Mouse (Mus musculus) embryo, embryonic 10.5 days (tissue): ENCODE measurements at regions not wholly inside any gene's neighbourhood (a gene's known extent, or its start where the extent isn't known, plus 50 kb on each side); places are given as distances from the start of the nearest gene placed in this dataset.

Source experiments
- DNase-seq: peaks from one replicate; pipeline ENCODE4 v3.0.0-alpha.2; 2015; ENCODE audit warnings: low spot score

DNA sequence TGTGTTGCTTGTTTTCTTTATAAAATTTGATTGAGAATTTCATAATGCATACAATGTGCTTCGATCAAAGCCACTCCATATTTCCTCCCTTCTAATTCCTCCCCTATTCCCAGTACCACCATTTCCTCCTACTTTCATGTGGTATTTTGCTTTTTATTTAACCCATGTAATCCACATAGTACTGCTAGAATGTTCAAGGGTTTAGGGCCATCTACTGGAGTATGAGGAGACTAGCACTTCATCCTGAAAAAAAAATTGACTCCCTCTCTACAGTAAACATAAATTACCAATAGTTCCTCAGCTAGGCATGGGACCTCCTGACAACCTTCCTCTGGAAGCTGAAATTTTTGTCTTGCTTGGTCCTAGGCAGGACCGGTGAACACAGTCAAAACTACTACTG is 163.0 kb downstream of the Gpr165 start:
- peak; percentile 0 for DNase-seq

DNA sequence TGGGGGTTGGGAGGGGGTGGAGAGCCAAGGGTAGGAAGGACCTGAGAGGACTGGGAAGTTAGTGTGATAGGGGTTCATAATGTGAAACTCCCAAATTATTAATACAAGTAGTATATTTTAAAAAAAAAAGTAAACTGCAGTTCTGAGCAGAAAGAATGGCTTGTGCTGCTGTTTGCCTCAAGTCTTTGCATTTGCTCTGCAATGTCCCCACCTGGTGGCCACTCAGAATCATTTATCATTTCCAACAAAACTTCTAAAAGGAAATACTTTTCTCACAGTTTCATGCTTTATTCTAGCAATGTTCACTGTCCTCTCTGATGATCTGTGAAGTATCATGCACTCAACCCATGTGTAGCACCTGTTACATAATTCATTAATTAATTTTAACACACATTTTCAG is 165.5 kb downstream of the Gpr165 start:
- peak; percentile 11 for DNase-seq

DNA sequence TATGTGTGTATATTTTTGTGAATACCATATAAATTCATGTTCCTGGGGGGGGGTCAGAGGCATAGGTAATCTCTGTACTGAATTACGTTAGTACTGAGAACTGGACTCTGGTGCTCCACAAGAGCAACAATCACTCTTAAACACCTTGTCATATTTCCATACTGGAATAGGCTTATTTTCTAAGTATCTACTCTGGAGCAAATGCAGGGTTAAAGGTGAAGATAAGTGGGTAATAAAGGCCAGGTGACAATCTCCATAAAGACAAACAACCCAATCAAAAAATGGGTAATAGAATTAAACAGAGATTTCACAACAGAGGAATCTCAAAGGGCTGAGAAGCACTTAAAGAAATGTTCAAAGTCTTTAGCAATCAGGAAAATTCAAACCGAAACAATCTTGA is 165.9 kb downstream of the Gpr165 start:
- DNase-seq: no peak

DNA sequence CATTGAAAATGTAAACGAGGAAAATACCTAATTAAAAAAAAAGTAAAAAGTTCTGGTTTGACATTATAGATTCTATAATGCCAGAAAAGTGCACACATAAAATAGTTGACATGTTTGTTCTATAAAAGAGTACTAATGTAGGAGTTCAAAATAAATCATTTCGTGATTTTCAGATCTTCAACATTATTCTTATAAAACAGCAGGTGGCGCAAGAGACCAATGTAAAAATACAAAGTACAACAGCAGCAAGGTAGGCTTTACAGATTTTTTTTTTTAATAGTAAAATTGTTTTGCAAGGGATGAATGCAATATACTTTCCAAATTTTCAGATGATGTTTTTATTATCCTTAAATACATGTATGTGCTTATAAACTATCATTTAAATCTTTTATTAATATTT is 171.8 kb upstream of the Pgr15l start:
- DNase-seq: peak; percentile 51
